Mouse (Mus musculus) megakaryocyte-erythroid progenitor cell, adult 5-6 weeks (primary cell): Measurements from ENCODE around the gene Ccser1. TPM values are rescaled to one million over a fixed set of nuclear protein-coding genes. Genes with fewer than 3 reads are reported as not detected.

ENCODE experiments used
- ATAC-seq: replicated peaks from 2 replicates; pipeline ENCODE4 v1.8.0; 2016; ENCODE audit warnings: mild to moderate bottlenecking, inconsistent platforms; ENCODE audit not compliant: severe bottlenecking, poor library complexity, low FRiP score, low TSS enrichment
- total RNA-seq, 2 experiments: library from RNA; stranded (forward) in 1 of 2; stranded (reverse) in 1 of 2; fragments of 200-1000, 215-1000 nt in 1 of 2; fragments of >200 nt in 1 of 2; fragmentation: Nextera tagmentation in 1 of 2; gene quantifications; 2 replicates each; pipeline ENCODE4 v1.2.3; 2014 to 2017

The Ccser1 gene
- total RNA-seq, 2 experiments from 2014 or later, result not detected

DNA sequence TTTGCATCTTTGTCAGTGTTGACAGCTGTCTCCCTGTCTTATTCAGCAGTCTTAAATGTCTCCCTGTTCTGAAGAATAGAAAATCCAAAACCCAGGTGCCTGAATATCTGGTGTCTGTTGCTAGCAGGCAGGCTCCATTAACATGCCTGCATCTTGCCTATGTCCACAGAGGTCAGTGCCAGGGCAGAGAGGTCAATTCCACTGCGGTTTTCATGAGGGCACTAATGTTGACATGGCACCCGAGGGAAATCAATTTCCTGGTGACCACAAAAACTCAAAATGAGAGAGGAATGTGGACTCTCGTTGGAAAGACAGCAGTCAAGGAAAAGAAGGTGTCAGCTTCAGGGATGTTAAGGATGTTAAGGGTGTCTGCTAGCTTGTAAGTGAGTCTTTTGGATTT is 983.7 kb downstream of the Ccser1 start:
- no peak for ATAC-seq

DNA sequence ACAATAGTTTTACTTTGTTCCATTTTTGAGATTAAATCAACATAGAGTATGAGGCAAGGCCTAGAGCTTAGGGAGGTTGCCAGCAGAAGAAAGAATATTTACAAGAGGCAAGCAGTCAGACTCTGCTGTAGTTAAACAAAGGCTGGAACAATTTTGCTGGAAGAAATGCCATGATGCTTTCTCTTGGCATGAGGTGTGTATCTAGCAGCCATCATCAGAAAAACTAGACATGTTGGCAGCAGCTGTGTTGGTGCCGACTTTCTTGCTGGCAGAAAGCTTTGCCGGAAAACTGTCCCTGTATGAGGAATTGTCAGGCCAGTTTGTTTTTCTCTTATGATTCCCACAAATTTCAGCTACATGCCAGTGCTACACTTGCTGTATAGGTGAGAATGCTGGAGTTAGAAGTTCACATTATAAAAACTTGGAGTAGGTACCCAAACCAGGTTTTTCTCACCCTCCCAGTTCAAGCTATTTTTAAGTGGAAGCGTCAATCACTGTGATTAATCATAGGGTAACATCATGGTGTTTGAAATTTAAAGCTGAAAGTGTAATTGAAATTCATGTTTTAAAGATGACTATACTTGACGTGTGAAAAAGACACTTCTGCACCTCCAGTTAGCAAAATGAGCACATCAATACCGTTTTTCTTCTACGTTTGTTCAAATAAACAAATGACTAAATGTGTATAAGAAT is 1016.5 kb downstream of the Ccser1 start:
- ATAC-seq, result no peak

DNA sequence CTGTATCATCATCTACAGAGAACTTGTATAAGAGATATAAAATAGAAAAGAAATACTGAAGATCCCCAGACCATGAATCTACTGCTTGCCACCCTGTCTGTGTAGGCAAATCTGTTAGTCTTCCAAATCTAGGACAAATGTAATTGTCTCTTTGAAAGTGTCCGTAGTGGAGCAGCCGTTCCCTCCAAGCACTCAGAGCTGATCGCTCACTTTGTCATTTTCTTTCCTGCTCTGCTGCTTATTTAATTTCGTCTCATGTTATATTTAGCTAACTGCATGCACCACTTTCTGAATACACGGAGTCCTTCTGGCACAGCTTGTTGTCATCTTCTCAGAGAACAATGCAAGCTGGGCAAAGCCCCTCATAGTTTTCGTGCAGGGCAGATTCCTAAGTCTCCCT is 1018.6 kb downstream of the Ccser1 start:
- no peak for ATAC-seq

DNA sequence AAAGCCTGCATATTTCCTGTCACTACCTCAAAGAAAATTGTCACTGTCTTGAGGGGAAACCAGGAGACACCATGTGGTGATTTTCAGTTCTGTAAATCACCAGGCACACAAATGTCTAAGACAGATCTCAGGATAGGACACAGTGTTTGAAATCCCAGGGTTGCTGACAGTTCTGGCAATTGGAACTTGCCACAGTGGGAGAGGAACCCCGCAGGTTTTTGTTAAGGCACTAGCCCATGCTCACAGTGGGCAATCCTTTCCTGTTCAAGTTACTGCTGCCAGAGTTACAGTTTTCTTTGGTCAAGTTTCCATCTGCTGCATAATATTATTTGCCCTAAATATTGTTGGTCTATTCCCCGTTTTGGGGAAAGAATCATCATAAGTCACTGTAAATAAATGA is 1024.9 kb downstream of the Ccser1 start:
- no peak for ATAC-seq

DNA sequence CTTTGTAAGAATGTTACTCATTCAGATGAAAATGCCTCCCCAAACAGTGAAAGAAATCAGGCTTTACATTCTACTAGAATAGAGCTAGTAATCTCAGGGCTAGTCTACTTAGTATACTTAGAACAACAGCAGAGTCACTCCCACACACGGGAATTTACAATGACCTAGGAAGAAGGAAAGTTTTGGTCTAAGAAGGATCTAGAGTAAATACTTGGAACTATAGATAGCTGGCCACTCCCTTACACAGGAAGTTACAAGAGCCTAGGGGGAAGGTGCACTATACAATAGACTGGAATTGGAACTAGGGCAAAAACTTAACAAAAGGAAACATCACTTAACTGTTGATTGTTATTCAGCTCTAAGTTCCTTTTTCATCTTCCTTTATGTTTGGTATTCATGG is 1041.7 kb downstream of the Ccser1 start:
- ATAC-seq, result no peak

DNA sequence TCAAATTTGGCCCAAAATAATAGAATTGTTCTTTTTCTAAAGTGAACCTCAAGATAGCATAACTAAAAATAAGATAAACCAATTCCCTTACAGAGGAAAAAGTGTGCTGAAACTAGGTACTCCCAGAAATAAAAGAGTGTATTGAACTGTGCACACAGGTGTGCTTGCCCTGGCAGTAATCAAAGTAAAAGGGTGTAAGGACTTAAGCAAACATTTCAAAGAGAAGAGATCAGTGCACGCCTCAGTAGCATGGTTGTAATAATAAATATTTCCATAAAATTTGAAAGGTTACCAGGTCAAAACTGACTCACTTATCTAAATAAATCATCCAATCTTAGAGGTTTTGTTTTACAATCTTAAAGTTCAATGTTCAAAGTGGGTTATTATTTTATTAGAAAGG is 1083.8 kb downstream of the Ccser1 start:
- no peak for ATAC-seq

DNA sequence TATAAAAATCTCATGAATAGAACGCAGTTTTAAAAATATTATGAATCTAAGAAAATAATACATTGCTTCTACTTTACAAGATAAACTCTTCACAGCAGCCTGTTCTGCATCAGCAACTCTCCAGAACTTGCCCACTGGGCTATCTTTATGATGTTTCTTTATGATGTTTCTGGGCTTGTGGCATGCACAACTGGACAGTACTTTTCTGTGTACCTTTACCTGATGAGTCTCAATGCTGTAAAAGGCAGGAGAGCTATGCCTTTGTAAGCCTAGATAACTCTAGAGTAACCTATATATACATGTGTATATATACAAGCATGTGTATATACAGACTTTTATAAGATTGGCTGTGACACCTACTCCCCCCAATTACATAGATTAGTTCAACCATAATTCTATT is 1084.4 kb downstream of the Ccser1 start:
- ATAC-seq, result no peak

DNA sequence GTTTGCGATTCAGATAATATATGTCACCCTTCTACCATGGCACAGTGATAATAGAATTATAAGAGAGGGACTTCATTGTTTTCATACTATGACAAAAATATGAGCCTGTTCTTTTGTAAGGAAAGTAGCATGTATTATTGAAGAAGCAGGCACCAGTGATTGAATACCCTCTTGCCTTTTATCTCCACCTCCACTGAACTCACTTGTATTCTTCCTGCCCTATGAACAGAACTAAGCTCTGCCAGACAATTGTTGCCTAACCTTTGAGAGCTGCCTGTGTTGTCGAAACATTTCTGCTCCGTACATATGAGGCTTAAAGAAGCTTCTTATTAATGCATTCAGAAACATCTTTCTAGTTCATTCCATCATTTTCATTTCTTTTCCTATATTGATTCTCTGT is 1101.1 kb downstream of the Ccser1 start:
- ATAC-seq, result no peak

DNA sequence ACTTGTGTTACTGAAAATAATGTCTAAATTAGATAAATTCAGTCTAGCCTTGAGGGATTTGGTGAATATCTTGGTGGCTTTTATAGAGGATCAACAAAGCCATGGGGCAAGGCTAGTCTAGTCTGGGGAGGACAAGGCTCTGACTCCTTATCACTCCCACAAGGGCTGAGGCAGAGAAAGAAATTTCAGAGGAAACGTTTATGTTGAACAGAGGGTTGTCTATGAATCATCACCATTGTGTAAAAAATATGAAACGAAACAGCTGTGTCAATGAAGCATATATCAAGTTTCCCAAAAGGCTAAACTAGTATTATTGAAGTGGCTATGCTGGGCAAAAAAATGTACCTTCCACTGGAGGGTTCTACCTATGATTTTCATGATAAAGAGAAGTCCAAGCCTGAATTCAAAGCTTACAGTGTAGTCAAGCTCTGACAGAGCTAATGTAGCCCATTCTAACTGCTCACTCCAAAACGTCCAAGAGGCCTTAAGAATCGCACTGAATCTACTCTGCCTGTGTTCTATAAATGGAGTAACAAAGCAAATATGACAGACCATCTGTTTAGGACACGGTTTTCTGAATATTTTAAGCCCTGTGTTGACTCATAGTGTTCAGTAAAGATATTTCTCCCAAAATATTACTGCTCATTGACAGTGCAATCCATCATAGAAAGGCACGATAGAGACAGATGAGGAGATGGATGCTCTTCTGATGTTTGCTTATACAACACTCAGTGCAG is 1121.6 kb downstream of the Ccser1 start:
- no peak for ATAC-seq

DNA sequence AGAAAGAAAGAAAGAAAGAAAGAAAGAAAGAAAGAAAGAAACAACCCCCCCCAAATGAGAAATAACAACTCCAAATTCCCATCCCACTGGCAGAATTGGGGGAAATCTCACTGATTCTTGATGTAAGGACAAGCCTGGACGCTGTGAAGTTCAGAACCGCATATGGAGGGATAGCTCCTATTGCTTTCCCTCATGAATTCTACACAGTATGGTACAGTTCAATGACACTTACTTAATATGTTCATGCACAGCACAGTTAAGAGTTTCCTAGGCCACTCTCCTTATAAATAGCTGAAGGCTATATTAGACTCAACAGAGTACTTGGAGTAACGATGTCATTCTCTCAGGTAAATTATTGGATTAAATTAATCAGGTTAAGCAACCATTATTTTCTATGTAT is 1138.5 kb downstream of the Ccser1 start:
- no peak for ATAC-seq

DNA sequence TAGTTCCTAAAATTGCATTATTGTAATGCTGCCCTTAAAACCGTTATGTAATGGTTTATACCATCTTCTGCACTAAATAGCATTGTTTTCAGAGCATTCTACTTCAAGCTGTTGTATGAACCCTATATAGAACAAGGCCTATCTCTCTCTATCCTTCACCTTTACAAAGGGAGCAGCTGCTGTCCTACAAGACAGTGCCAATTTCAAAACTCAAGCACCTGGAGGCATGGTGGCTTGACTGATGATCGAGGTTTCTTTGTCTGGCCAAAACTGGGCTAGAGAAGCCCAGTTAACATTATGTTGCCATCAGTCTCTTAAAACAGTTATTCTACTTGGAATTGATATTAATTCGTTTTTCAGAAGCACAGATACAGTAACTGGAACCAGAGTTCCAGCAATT is 1160.2 kb downstream of the Ccser1 start:
- ATAC-seq, result no peak

DNA sequence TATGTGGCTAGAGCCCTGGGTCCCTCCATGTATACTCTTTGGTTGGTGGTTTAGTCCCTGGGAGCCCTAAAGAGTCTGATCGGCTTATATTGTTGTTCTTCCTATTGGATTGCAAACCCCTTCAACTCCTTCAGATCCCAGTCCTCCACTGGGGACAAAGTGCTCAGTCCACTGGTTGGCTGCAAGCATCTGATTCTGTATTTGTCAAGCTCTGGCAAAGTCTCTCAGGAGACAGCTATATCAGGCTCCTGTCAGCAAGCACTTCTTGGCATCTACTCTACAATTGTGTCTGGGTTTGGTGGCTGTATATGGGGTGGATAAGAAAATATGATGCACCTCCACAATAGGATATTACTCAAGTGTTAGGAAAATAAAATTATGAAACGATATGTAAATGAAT is 1187.7 kb downstream of the Ccser1 start:
- no peak for ATAC-seq
